Mouse (Mus musculus) large intestine, adult 2 months (tissue): ENCODE data around the gene Zfp664. TPM values are rescaled to one million over a fixed set of nuclear protein-coding genes. Genes with fewer than 3 reads are reported as not detected.

ENCODE experiments used
- DNase-seq: peaks from one replicate; pipeline ENCODE4 v3.0.0-alpha.2; 2012; ENCODE audit warnings: low read depth, low spot score
- WGBS: fragments of 180-500 bp; shearing (Covaris S2); methylation state at CpG from one replicate; pipeline ENCODE4 v1.1.7; 2018; 5-methylcytosine and 5-hydroxymethylcytosine counted together
- polyA plus RNA-seq: library from polyadenylated mRNA; depleted of rRNA; stranded (reverse); fragments of >200 nt; gene quantifications from 2 replicates; pipeline ENCODE4 v1.2.3, GENCODE M21; 2012; rRNA removed

Zfp664 gene
- polyA plus RNA-seq: 12.2 and 12.5 TPM in 2 replicates

GRCm38 (mm10) chr5:124862013-124862866 lies at the start of gene Zfp664, which contains the start of gene Ccdc92:
TSS of gene Zfp664 (plus strand) at chr5:124862691.
TSS of gene Ccdc92 (minus strand) at chr5:124862424.
- WGBS: under 1% methylated on average over 101 of the region's 103 CpGs
- DNase-seq: peak; percentile 87

GRCm38 (mm10) chr5:124814797-124815196 lies 47.7 kb upstream of the Zfp664 start:
- WGBS: 62% methylated on average over 5 of the region's 5 CpGs
- DNase-seq: no peak

DNA sequence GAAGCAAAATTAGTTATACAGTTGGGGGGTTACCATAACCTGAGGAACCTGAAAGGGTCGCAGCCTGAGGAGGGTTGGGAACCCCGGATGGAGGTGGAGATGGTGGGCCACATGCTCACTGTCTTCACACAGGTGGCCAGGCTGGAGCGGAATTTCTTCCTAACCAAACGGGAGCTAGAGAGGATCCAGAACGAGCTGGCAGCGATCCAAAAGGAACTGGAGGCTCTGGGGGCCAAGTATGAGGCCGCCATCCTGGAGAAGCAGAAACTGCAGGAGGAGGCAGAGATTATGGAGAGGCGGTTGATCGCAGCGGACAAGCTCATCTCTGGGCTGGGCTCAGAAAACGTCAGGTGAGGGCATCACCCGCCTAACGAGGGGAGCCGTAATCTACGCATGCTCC lies 45.4 kb upstream of the Zfp664 start:
- 69% methylated on average over 15 of the region's 15 CpGs for WGBS
- DNase-seq: no peak

GRCm38 (mm10) chr5:124822128-124822894 lies 40.2 kb upstream of the Zfp664 start:
- WGBS: 73% methylated on average over 18 of the region's 18 CpGs
- DNase-seq: no peak

DNA sequence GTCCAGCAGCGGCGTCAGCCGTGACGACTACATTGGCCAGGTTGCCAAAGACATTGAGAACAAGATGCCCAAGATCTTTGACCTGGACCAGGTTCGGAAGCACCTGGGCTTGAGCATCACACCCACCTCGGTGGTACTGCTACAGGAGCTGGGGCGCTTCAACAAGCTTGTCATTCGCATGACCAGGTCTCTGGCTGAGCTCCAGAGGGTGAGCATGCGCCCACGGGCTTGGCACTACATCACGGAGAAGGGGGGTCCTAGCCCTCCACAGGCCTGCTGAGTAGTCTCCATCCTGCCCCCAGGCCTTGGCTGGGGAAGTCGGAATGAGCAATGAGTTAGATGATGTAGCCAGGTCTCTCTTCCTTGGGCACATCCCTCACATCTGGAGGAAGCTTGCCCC lies 32.2 kb upstream of the Zfp664 start:
- DNase-seq: no peak

DNA sequence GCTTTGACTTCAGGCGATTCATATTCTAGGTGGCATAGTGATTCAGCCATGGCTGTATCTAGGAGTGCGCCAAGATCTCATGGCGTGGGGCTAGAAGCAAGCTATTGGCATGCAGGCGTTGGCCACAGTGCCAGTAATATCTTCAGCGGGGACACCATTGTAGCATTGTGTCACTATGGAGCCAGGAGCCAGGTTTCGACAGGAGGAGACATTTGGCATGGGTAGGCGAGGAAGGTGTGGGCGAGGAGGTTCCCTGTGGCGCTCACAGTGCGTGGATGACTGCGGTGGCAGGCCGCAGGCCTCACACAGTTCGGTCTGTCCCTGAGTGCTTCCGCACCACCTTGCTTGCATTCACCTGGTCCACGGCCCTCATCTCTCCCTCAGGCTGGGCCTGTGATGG lies 27.3 kb upstream of the Zfp664 start:
- 94% methylated on average over 15 of the region's 15 CpGs for WGBS
- no peak for DNase-seq

More for the DNA sequence above, 32.2 kb upstream of the Zfp664 start:
- WGBS: 88% methylated on average over 12 of the region's 12 CpGs

GRCm38 (mm10) chr5:124836075-124836474 lies 26.4 kb upstream of the Zfp664 start:
- WGBS: 88% methylated on average over 10 of the region's 10 CpGs
- DNase-seq: no peak

GRCm38 (mm10) chr5:124836621-124837020 lies 25.9 kb upstream of the Zfp664 start:
- 46% methylated on average over 4 of the region's 4 CpGs for WGBS
- no peak for DNase-seq

GRCm38 (mm10) chr5:124840202-124840601 lies 22.3 kb upstream of the Zfp664 start:
- 65% methylated on average over 7 of the region's 7 CpGs for WGBS

GRCm38 (mm10) chr5:124840669-124841068 lies 21.8 kb upstream of the Zfp664 start:
- 68% methylated on average over 2 of the region's 2 CpGs for WGBS
- DNase-seq: no peak

More at GRCm38 (mm10) chr5:124840202-124840601, 22.3 kb upstream of the Zfp664 start:
- no peak for DNase-seq

DNA sequence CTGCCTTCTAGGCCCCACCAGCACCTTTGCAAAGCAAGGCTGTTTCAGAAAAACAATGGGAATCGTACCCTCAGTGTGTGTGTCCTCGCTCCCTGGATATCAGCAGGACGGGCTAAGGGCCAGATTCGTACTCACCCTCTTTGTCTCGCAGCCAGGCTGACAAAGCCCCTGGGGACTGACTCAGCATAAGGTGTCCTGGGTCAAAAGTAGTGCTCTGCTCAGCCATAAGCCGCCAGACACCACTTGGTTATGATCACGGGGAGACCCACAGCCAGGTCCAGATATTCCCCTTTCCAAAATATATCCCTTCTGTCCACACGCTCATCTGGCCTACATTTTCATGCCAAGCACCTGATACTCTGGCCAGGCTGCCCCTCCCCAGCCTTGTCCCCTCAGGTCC lies 19.1 kb upstream of the Zfp664 start:
- WGBS: 89% methylated on average over 8 of the region's 8 CpGs
- DNase-seq: no peak

DNA sequence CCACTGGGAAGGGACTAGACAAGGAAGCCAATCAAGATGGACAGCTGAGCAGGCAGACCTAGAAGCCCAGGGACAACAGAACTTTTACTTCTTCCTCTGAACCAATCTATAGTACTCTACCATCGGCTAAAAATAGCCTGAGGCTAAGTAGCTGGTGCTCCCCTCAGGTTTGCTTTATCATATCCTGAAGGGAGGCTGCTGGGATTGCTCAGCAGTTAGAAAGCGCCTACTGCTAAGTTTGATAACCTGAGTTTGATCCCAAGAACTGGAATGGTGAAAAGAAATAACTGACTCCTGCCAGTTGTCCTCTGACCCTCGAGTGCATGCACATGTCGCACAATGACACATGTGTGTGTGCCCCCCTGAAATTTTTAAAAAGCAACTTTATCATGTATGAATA lies 17.6 kb upstream of the Zfp664 start:
- no peak for DNase-seq
- WGBS: 65% methylated on average over 4 of the region's 4 CpGs

DNA sequence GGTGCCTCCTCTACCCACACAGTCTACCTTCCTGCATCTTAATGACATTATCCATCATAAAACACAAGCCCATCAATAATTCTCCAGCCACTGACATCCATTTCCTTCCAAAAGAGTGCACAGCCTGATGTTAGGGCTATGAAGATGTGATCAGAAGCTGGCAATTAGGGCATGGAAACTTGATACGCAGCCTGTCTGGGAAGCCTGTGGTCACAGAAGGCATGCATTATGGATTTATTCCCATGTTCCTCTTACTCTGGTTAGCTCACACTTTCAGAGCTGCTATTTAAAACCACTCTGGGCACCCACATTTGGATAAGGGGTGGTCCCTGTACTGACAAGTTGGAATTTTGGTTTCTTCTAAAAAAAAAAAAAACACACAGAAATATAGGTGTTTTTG lies 15.5 kb upstream of the Zfp664 start:
- 83% methylated on average over 1 of the region's 1 CpGs for WGBS
- DNase-seq: no peak

DNA sequence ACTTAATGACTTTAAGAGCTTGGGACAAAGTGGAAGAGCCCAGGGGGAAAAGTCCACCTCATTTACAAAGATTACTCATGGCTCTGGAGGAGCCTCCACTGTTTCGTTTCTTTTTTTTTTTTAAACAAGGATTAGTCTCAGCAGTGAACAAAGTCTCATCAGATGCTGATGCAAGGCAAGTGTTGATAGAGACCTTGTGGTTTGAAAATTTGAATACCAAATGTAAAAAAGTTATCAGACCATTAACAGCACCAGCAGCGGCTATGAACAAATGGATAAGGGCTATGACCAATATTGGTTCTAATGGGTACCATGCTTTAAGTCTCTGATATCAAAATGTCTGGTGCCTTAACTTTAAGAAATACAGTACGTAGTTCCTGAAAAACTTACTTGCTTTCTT lies 13.5 kb upstream of the Zfp664 start:
- 66% methylated on average over 3 of the region's 3 CpGs for WGBS
- no peak for DNase-seq

- no peak for DNase-seq
- 51% methylated on average over 4 of the region's 4 CpGs for WGBS
These were observed 10.9 kb upstream of the Zfp664 start for GRCm38 (mm10) chr5:124851572-124851971.

GRCm38 (mm10) chr5:124852294-124852693 lies 10.2 kb upstream of the Zfp664 start:
- DNase-seq: no peak
- WGBS: 36% methylated on average over 2 of the region's 2 CpGs

GRCm38 (mm10) chr5:124853079-124853478 lies 9.4 kb upstream of the Zfp664 start:
- DNase-seq: no peak
- 76% methylated on average over 2 of the region's 2 CpGs for WGBS

DNA sequence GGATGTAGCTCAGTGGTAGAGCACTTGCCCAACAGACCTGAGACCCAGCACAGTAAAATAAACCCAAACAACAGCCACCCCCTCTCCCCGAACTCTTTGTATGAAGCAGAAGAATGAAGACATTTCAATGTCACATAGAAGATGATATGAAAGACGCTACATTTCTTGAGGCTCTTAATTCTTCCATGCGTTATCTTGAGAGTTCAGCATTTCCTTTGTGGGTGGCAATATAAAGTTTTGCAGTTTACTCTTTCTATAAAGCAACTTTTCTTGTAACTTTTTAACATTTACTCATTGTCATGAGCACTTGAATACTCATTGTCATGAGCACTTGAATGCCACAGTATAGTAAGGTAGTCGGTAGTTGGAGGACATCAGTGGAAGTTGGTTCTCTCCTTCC lies 8.3 kb upstream of the Zfp664 start:
- 88% methylated on average over 4 of the region's 4 CpGs for WGBS
- no peak for DNase-seq

GRCm38 (mm10) chr5:124860013-124860412 lies 2.5 kb upstream of the Zfp664 start:
- 11% methylated on average over 5 of the region's 5 CpGs for WGBS

GRCm38 (mm10) chr5:124861463-124861862 lies 1.0 kb upstream of the Zfp664 start:
- WGBS: 1% methylated on average over 33 of the region's 33 CpGs
- no peak for DNase-seq

More at GRCm38 (mm10) chr5:124860013-124860412, 2.5 kb upstream of the Zfp664 start:
- no peak for DNase-seq
